Mouse (Mus musculus) left cerebral cortex, postnatal 14 days (tissue): ENCODE measurements around the gene Uba52. TPM values are rescaled to one million over a fixed set of nuclear protein-coding genes. Genes with fewer than 3 reads are reported as not detected.

Source experiments
- DNase-seq, 2 experiments: peaks; one replicate each; pipeline ENCODE4 v3.0.0; 2021 to 2022; ENCODE audit warnings: low spot score in 2 of 2, mixed read lengths in 1 of 2
- intact Hi-C: fragments of 180-260 bp; cut with DNase I; formaldehyde crosslinking; loops from one replicate; pipeline ENCODE4 v1.15.1; 2025
- total RNA-seq, 2 experiments: library from RNA; stranded (reverse); gene quantifications; 2 replicates each; pipeline ENCODE4 v1.2.3; 2021

Gene Uba52
- total RNA-seq, 2 experiments from 2014 or later: 967 to 1,028 TPM

GRCm38 (mm10) chr8:70466771-70467170, 43.8 kb downstream of the Uba52 start:
- DNase-seq: no peak
- intact Hi-C loops: no loop called here

GRCm38 (mm10) chr8:70466305-70466704, 44.3 kb downstream of the Uba52 start:
- DNase-seq: no peak
- intact Hi-C loops: no loop called here

- intact Hi-C loops: no loop called here
- DNase-seq: no peak
These were observed 44.9 kb downstream of the Uba52 start for GRCm38 (mm10) chr8:70465701-70466100.

- no peak for DNase-seq
- intact Hi-C loops: no loop called here
These were observed 46.4 kb downstream of the Uba52 start for GRCm38 (mm10) chr8:70464162-70464561.

- DNase-seq: peak; percentile 60 to 86
- intact Hi-C loops: no loop called here
These were observed 47.3 kb downstream of the Uba52 start for GRCm38 (mm10) chr8:70463306-70463705.

- intact Hi-C loops: no loop called here
These were observed 48.1 kb downstream of the Uba52 start for GRCm38 (mm10) chr8:70462516-70462813.

GRCm38 (mm10) chr8:70461765-70462515, 48.7 kb downstream of the Uba52 start:
- intact Hi-C loops: no loop called here

More at GRCm38 (mm10) chr8:70462516-70462813, 48.1 kb downstream of the Uba52 start:
- DNase-seq: no peak

GRCm38 (mm10) chr8:70460606-70461005, 50.0 kb downstream of the Uba52 start:
- DNase-seq: no peak

More at GRCm38 (mm10) chr8:70461765-70462515, 48.7 kb downstream of the Uba52 start:
- no peak for DNase-seq

GRCm38 (mm10) chr8:70460199-70460598, 50.4 kb downstream of the Uba52 start:
- intact Hi-C loops: no loop called here

More at GRCm38 (mm10) chr8:70460606-70461005, 50.0 kb downstream of the Uba52 start:
- intact Hi-C loops: no loop called here

GRCm38 (mm10) chr8:70459636-70460035, 51.0 kb downstream of the Uba52 start:
- no peak for DNase-seq
- intact Hi-C loops: no loop called here

More at GRCm38 (mm10) chr8:70460199-70460598, 50.4 kb downstream of the Uba52 start:
- no peak for DNase-seq

- intact Hi-C loops: no loop called here
- no peak for DNase-seq
These were observed 52.1 kb downstream of the Uba52 start for GRCm38 (mm10) chr8:70458462-70458861.

Other genes starting within 250 kb of the Uba52 start
- gene Homer3, start 228.0 kb downstream of the Uba52 start, total RNA-seq: 10 to 100 TPM; 10.5 to 12.9 TPM
- 10 to 100 TPM; 43.5 to 44.6 TPM for gene Ddx49, start 208.3 kb downstream of the Uba52 start, total RNA-seq
- 100 to 1,000 TPM; 122 to 132 TPM for gene Cope, start 208.3 kb downstream of the Uba52 start, total RNA-seq
- gene Cers1, start 195.0 kb downstream of the Uba52 start, total RNA-seq: 100 to 1,000 TPM; 118 to 126 TPM
- gene Gdf1, start 181.0 kb downstream of the Uba52 start, total RNA-seq: 10 to 100 TPM; 15.4 to 20.8 TPM
- 10 to 100 TPM; 49.8 to 53.4 TPM for gene Upf1, start 157.5 kb downstream of the Uba52 start, total RNA-seq
- gene Comp, start 137.2 kb downstream of the Uba52 start, total RNA-seq: under 1 TPM; 0.51 to 0.72 TPM
- 100 to 1,000 TPM; 109 to 111 TPM for gene Crtc1, start 71.2 kb downstream of the Uba52 start, total RNA-seq
- gene Klhl26, start 33.8 kb downstream of the Uba52 start, total RNA-seq: 10 to 100 TPM; 37.2 to 37.9 TPM
- 100 to 1,000 TPM; 217 to 225 TPM for gene Tmem59l, start 23.4 kb downstream of the Uba52 start, total RNA-seq
- 1 to 10 TPM; 5.8 to 7.5 TPM for gene Crlf1, start 17.6 kb downstream of the Uba52 start, total RNA-seq
- 10 to 100 TPM; 96.6 to 99.7 TPM for gene Rex1bd, start 4.0 kb downstream of the Uba52 start, total RNA-seq
- 100 to 1,000 TPM; 396 to 406 TPM for gene Fkbp8, start 16.9 kb upstream of the Uba52 start, total RNA-seq
- gene Kxd1, start 17.2 kb upstream of the Uba52 start, total RNA-seq: 10 to 100 TPM; 40.8 to 43.4 TPM
- gene Ell, start 28.7 kb upstream of the Uba52 start, total RNA-seq: 10 to 100 TPM; 13.8 to 17.4 TPM
- 10 to 100 TPM; 47.5 to 51.0 TPM for gene Isyna1, start 83.6 kb upstream of the Uba52 start, total RNA-seq
- 100 to 1,000 TPM; 270 to 302 TPM for gene Ssbp4, start 98.1 kb upstream of the Uba52 start, total RNA-seq
- under 1 TPM; 0.90 to 0.97 TPM for gene Lrrc25, start 105.4 kb upstream of the Uba52 start, total RNA-seq
- gene Gdf15, start 121.7 kb upstream of the Uba52 start, total RNA-seq: not detected
- gene Pgpep1, start 149.6 kb upstream of the Uba52 start, total RNA-seq: 10 to 100 TPM; 14.8 to 19.0 TPM
- 10 to 100 TPM; 64.3 to 69.7 TPM for gene Lsm4, start 162.4 kb upstream of the Uba52 start, total RNA-seq
- 100 to 1,000 TPM; 165 to 193 TPM for gene Jund, start 188.1 kb upstream of the Uba52 start, total RNA-seq
- gene Iqcn, start 192.7 kb upstream of the Uba52 start, total RNA-seq: under 1 TPM in 1 of 2 experiments, not detected in 1; 0.08 TPM
- gene Gm3336, start 207.7 kb upstream of the Uba52 start, total RNA-seq: not detected
- gene Pde4c, start 212.9 kb upstream of the Uba52 start, total RNA-seq: 1 to 10 TPM; 1.0 to 1.7 TPM
- 100 to 1,000 TPM; 926 to 947 TPM for gene Rab3a, start 243.9 kb upstream of the Uba52 start, total RNA-seq